Mouse (Mus musculus) G1E (cell line): ENCODE measurements at regions not wholly inside any gene's neighbourhood (a gene's known extent, or its start where the extent isn't known, plus 50 kb on each side); places are given as distances from the start of the nearest gene placed in this dataset.

Experiments used
- CTCF ChIP-seq: IDR thresholded peaks from 2 replicates; pipeline ENCODE4 v1.5.1; 2012; ENCODE audit warnings: low read depth, low read length, inconsistent platforms, mixed read lengths
- GATA1 ChIP-seq: IDR thresholded peaks from 2 replicates; pipeline ENCODE4 v1.6.1; 2012; ENCODE audit warnings: borderline replicate concordance, low read length, inconsistent platforms, mixed read lengths
- GATA2 ChIP-seq: IDR thresholded peaks from 2 replicates; pipeline ENCODE4 v1.6.1; 2012; ENCODE audit warnings: low read depth, low read length, inconsistent platforms, borderline replicate concordance
- POLR2AphosphoS5 ChIP-seq: IDR thresholded peaks from 2 replicates; pipeline ENCODE4 v1.6.1; 2012; ENCODE audit warnings: low read depth, low read length, inconsistent platforms; ENCODE audit not compliant: insufficient replicate concordance
- TAL1 ChIP-seq: conservative IDR thresholded peaks from 2 replicates; pipeline ENCODE4 v1.6.1; 2012; ENCODE audit warnings: low read depth, low read length, inconsistent platforms, mixed read lengths

GRCm38 (mm10) chr12:106426631-106427030 lies 416.6 kb downstream of the Vrk1 start:
- TF ChIP-seq CTCF = no peak
- TF ChIP-seq GATA1 = no peak
- no peak for TF ChIP-seq POLR2AphosphoS5
- no peak for TF ChIP-seq GATA2
- TF ChIP-seq TAL1 = no peak
